16 mouse cellular contexts compared by ENCODE assay signal in the genomic region with DNA sequence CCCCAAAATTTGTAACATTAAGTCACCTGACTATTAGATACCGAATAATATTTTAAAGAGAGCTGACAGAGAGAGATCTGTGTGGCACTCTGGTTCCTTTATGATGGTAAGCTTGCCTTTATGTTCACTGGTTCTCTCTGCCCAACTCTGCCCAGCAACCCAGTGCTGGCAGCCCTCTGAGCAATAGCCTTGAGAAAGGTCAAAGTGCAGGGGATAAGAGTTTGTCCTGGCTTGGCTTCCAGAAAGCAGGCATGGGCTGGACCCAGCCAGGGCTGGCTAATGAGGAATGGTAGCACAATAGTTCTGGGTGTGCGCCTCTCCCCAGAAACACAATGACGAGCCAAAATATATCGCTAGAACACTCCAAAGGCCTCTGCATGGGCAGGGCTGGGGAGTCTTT.
DNase-seq lines count a peak whose midpoint lies in the region; ATAC-seq and TF ChIP-seq lines count a peak whose summit lies in the region.
"Had no signal": no experiment of that assay in that cellular context is flagged by ENCODE, and none has a peak within 500 bp of the region (broad histone marks: within the 10 kb centered on the region; RNA-seq: fewer than 3 reads in every experiment).

No protein-coding gene starts in this region.

- ATAC-seq in inflammation-experienced regulatory T-cells, adult 6 months: no peak
- ATAC-seq: intestine, postnatal 0 days; liver, embryonic 12.5 days had no signal

- intact Hi-C loops in gastrocnemius, adult 2 months (cut with DNase I): loop anchor here (5.0 kb wide), 1 partner anchor 165 kb away; no protein-coding TSS in a partner anchor

- H3K27ac ChIP-seq in gastrocnemius, adult 2 months: peak overlapping the region; percentile 33
- peak overlapping the region; percentile 14; the same call in 1 of the 2 replicates for H3K27ac ChIP-seq in layer of hippocampus, adult 2 months
- H3K27ac ChIP-seq: embryonic facial prominence, embryonic 10.5 days; hindbrain, embryonic 10.5 days; liver, embryonic 12.5 days; lung, embryonic 15.5 days had no signal

- no peak overlapping the region for H3K4me3 ChIP-seq in gastrocnemius, adult 2 months
- no peak overlapping the region for H3K4me3 ChIP-seq in layer of hippocampus, adult 2 months
- H3K4me3 ChIP-seq: embryonic facial prominence, embryonic 10.5 days; hindbrain, embryonic 10.5 days; liver, embryonic 12.5 days; lung, embryonic 15.5 days had no signal

- no peak for TF ChIP-seq CTCF in gastrocnemius, adult 2 months (IDR thresholded peaks at IDR 0.05)
- no peak for TF ChIP-seq CTCF in layer of hippocampus, adult 2 months (conservative IDR thresholded peaks at IDR 0.05)

- DNase-seq in gastrocnemius, adult 2 months: no peak
- DNase-seq in gastrocnemius, postnatal 25 days: no peak
- no peak for DNase-seq in layer of hippocampus, adult 2 months (ENCODE audit: low spot score in 2 of 2)
- no peak for DNase-seq in layer of hippocampus, adult 9-10 months (ENCODE audit: low spot score)
- peak; percentile 72 for DNase-seq in adipocyte (ENCODE audit: low spot score)
- DNase-seq in kidney, postnatal 10 days: peak; percentile 19
- no peak for DNase-seq in frontal cortex, adult 2 months (ENCODE audit: extremely low spot score in 1 of 2, low spot score in 1 of 2)
- DNase-seq: cerebellum, postnatal 14 days; midbrain, embryonic 14.5 days; thymus, postnatal 25 days had no signal

Comparison
In these comparisons a context has a peak if more than half of its experiments do, and no peak if none do; other contexts are left out.
1. DNase-seq: peak in adipocyte (single experiment) and kidney, postnatal 10 days (single experiment); none in gastrocnemius, adult 2 months (single experiment), gastrocnemius, postnatal 25 days (single experiment), layer of hippocampus, adult 2 months (0 of 2), layer of hippocampus, adult 9-10 months (single experiment) and frontal cortex, adult 2 months (0 of 2).